8 mouse cellular contexts compared by ENCODE assay signal in the genomic region with DNA sequence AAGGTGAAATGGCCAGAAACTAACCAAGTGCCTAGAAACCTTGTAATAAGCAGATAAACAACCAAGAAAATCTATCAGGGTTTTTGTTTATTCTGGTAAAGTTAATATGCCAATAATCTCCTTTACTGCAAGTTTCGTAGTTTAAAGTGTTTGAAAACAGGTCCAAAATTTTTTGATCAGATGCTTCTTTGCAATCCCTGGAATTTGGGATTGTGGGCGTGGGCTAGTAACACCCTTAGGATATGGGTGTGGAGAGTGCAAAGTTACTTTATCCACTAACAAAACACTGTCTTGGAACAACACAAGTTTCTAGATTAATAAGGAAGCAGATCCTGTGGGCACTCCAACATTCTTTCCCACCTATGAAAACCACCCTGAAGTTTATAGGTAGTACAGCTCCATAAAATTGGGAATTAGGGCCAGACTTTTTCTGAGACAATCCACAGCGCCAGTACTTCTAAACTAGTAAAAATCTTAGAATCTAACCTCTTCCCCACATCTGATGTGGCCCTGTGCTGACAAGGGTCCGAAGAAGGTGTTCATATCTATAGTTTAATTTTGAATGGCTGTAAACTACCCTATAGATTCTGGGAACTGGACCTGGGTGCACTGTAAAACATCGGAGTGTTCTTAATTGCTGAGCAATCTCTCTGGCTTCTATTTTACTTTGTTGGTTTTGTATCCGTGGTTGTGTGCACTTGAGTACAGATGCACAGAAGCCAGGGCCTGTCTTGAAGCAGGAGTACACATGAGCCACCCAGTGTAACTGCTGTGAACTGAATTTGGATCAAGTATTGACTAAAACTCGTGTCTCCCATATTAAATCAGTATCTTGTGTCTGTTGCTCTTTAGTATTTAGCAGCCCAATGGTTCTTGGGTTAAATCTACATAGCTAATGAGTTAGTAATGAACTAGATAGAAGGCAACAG. TPM values are rescaled to one million over a fixed set of nuclear protein-coding genes. Genes with fewer than 3 reads are reported as not detected.
DNase-seq lines count a peak whose midpoint lies in the region; ATAC-seq and TF ChIP-seq lines count a peak whose summit lies in the region.

No protein-coding gene starts in this region.

- ATAC-seq in G1E (ENCODE audit: extremely low read depth, insufficient number of reproducible peaks, low FRiP score, poor library complexity, severe bottlenecking), result no peak
- no peak for ATAC-seq in heart, postnatal 0 days (ENCODE audit: insufficient read depth, low read depth)

- TF ChIP-seq EP300 in heart, postnatal 0 days (IDR thresholded peaks at IDR 0.05; ENCODE audit: low read depth), result no peak

- peaks cover 52% of the 10 kb centered on the region for H3K36me3 ChIP-seq in G1E (replicated peaks)
- H3K36me3 ChIP-seq in heart, postnatal 0 days (replicated peaks; ENCODE audit: control insufficient read depth, insufficient read depth, low read length), result peaks cover 12% of the 10 kb centered on the region

- H3K4me2 ChIP-seq in heart, postnatal 0 days (ENCODE audit: low read depth, low read length), result peak overlapping the region; percentile 81

- TF ChIP-seq CTCF in G1E (IDR thresholded peaks at IDR 0.05; ENCODE audit: low read depth, low read length), result no peak
- TF ChIP-seq CTCF in heart, postnatal 0 days (IDR thresholded peaks at IDR 0.05; ENCODE audit: low read depth), result no peak

- peak overlapping the region; percentile 88 for H3K27ac ChIP-seq in heart, postnatal 0 days (ENCODE audit: low read depth)

- peaks cover 61% of the 10 kb centered on the region for H3K4me1 ChIP-seq in G1E (ENCODE audit: insufficient read depth, low read depth, low read length)
- peaks cover 36% of the 10 kb centered on the region for H3K4me1 ChIP-seq in heart, postnatal 0 days (ENCODE audit: control insufficient read depth, insufficient read depth)

- peak; percentile 82 for DNase-seq in heart, adult 11 months
- no peak for DNase-seq in heart, postnatal 10 days
- DNase-seq in G1E (ENCODE audit: low spot score), result no peak
- no peak for DNase-seq in heart, postnatal 0 days (ENCODE audit: low spot score)
- DNase-seq in lung, postnatal 10 days, result peak; percentile 17
- DNase-seq in urinary bladder, postnatal 14 days (ENCODE audit: low spot score), result no peak
- no peak for DNase-seq in frontal cortex, postnatal 36 days (ENCODE audit: low spot score in 2 of 2)
- no peak for DNase-seq in adrenal gland, postnatal 4 days (ENCODE audit: low spot score in 2 of 2)

- H3K9ac ChIP-seq in heart, postnatal 0 days (replicated peaks; ENCODE audit: low read depth, low read length), result peak overlapping the region; percentile 74

- H3K27me3 ChIP-seq in G1E (ENCODE audit: insufficient read depth, low read length), result no peaks in the 10 kb centered on the region
- H3K27me3 ChIP-seq in heart, postnatal 0 days (ENCODE audit: control insufficient read depth, insufficient read depth, low read length), result no peaks in the 10 kb centered on the region

- H3K9me3 ChIP-seq in G1E (replicated peaks), result no peaks in the 10 kb centered on the region
- no peaks in the 10 kb centered on the region for H3K9me3 ChIP-seq in heart, postnatal 0 days (replicated peaks; ENCODE audit: control insufficient read depth, low read length)

- WGBS in heart, postnatal 0 days, result 6% methylated on average over 7 of the region's 7 CpGs

- H3K4me3 ChIP-seq in G1E (ENCODE audit: low read depth, low read length), result peak overlapping the region; percentile 94
- H3K4me3 ChIP-seq in heart, postnatal 0 days (ENCODE audit: low read depth, low read length), result peak overlapping the region; percentile 93

- intact Hi-C loops in heart, postnatal 10 days (cut with DNase I), result no loop called here

RNA-seq across cellular contexts. Expression of a gene that starts 1.0 kb away (rescaled TPM):
- total RNA-seq in heart, postnatal 10 days (2021), result 10 to 100 TPM; 14.6 to 15.9 TPM
- total RNA-seq in G1E (2014; fragmentation: Nextera tagmentation) (48.1 and 49.3 TPM in 2 replicates), G1E (2017) (67.8 and 76.6 TPM in 2 replicates)
- 21.9 and 26.2 TPM in 2 replicates for polyA plus RNA-seq in G1E (2012)
- 15.7 and 16.2 TPM in 2 replicates for total RNA-seq in heart, postnatal 0 days (2014; rRNA removed; ENCODE audit: low replicate concordance)
- 20.2 and 24.2 TPM in 2 replicates for polyA plus RNA-seq in heart, postnatal 0 days (2015; fragmentation: Nextera tagmentation; extraction: Ambion mirVana)
- 10 to 100 TPM; 41.2 to 43.4 TPM for total RNA-seq in adrenal gland, postnatal 4 days (2021)

RNA-seq across cellular contexts. Expression of a gene that starts 1.3 kb away (rescaled TPM):
- total RNA-seq in heart, postnatal 10 days (2021), result 100 to 1,000 TPM; 166 to 168 TPM
- total RNA-seq in G1E (2014; fragmentation: Nextera tagmentation) (473 and 606 TPM in 2 replicates), G1E (2017) (382 and 439 TPM in 2 replicates)
- 20.2 and 23.4 TPM in 2 replicates for polyA plus RNA-seq in G1E (2012)
- total RNA-seq in heart, postnatal 0 days (2014; rRNA removed; ENCODE audit: low replicate concordance), result 173 and 191 TPM in 2 replicates
- polyA plus RNA-seq in heart, postnatal 0 days (2015; fragmentation: Nextera tagmentation; extraction: Ambion mirVana), result 168 and 171 TPM in 2 replicates
- total RNA-seq in adrenal gland, postnatal 4 days (2021), result 100 to 1,000 TPM; 227 to 231 TPM

RNA-seq across cellular contexts. Expression of a gene that starts 22.1 kb away (rescaled TPM):
- 10 to 100 TPM; 74.0 to 75.6 TPM for total RNA-seq in heart, postnatal 10 days (2021)
- total RNA-seq in G1E (2014; fragmentation: Nextera tagmentation) (280 and 320 TPM in 2 replicates), G1E (2017) (113 and 134 TPM in 2 replicates)
- polyA plus RNA-seq in G1E (2012), result 62.2 and 72.8 TPM in 2 replicates
- total RNA-seq in heart, postnatal 0 days (2014; rRNA removed; ENCODE audit: low replicate concordance), result 21.8 and 37.8 TPM in 2 replicates
- polyA plus RNA-seq in heart, postnatal 0 days (2015; fragmentation: Nextera tagmentation; extraction: Ambion mirVana), result 32.2 and 36.3 TPM in 2 replicates
- 100 to 1,000 TPM; 149 to 166 TPM for total RNA-seq in adrenal gland, postnatal 4 days (2021)

RNA-seq across cellular contexts. Expression of a gene that starts 47.1 kb away (rescaled TPM):
- 10 to 100 TPM; 10.1 to 14.4 TPM for total RNA-seq in heart, postnatal 10 days (2021)
- total RNA-seq in G1E (2014; fragmentation: Nextera tagmentation) (62.1 and 62.7 TPM in 2 replicates), G1E (2017) (39.2 and 39.8 TPM in 2 replicates)
- 2.8 and 4.8 TPM in 2 replicates for polyA plus RNA-seq in G1E (2012)
- total RNA-seq in heart, postnatal 0 days (2014; rRNA removed; ENCODE audit: low replicate concordance), result 12.1 and 16.4 TPM in 2 replicates
- polyA plus RNA-seq in heart, postnatal 0 days (2015; fragmentation: Nextera tagmentation; extraction: Ambion mirVana), result 8.7 and 9.6 TPM in 2 replicates
- total RNA-seq in adrenal gland, postnatal 4 days (2021), result 10 to 100 TPM; 23.0 to 25.4 TPM

RNA-seq across cellular contexts. Expression of a gene that starts 51.5 kb away (rescaled TPM):
- not detected for total RNA-seq in heart, postnatal 10 days (2021)
- total RNA-seq in G1E (2014; fragmentation: Nextera tagmentation), result 2.3 TPM in 1 of 2 replicates, not detected in the other
- total RNA-seq in G1E (2017), result 0.81 TPM in 1 of 2 replicates, not detected in the other
- not detected in 2 replicates for polyA plus RNA-seq in G1E (2012)
- not detected in 2 replicates for total RNA-seq in heart, postnatal 0 days (2014; rRNA removed; ENCODE audit: low replicate concordance)
- not detected in 2 replicates for polyA plus RNA-seq in heart, postnatal 0 days (2015; fragmentation: Nextera tagmentation; extraction: Ambion mirVana)
- total RNA-seq in adrenal gland, postnatal 4 days (2021), result not detected

Comparison
In these comparisons a context has a peak if more than half of its experiments do, and no peak if none do; other contexts are left out.
1. DNase-seq: peak in heart, adult 11 months (single experiment) and lung, postnatal 10 days (single experiment); none in heart, postnatal 10 days (0 of 2), G1E (single experiment), heart, postnatal 0 days (single experiment), urinary bladder, postnatal 14 days (single experiment), frontal cortex, postnatal 36 days (0 of 2) and adrenal gland, postnatal 4 days (0 of 2).